Mouse (Mus musculus) E14TG2a.4 (cell line): ENCODE results near the gene C2cd2.

Experiments
- CTCF ChIP-seq: conservative IDR thresholded peaks from 2 replicates; pipeline ENCODE4 v1.5.1; 2014; ENCODE audit warnings: low read length
- POU5F1 ChIP-seq: IDR thresholded peaks from 2 replicates; pipeline ENCODE4 v1.6.1; 2014; ENCODE audit warnings: low read length, borderline replicate concordance

DNA sequence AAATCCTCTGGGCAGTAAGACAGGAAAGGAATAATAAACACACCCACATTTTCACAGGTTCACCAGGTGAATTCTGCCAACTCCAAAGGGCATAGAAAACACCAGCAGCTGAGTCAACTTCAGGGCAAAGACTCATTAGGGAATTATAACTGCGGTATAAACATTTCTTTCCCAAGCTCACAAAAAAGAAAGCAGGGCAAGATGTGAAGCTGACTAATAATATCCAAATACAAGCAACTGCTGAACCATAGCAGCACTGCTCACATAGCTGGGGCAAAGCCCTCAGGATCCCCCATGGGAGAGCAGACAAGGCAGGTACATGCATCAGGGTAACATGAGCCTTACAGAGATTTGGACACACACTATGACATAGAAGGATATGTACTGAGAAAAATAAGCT lies 145.0 kb downstream of the C2cd2 start:
- no peak for TF ChIP-seq CTCF
- no peak for TF ChIP-seq POU5F1
